Mouse (Mus musculus): Measurements from ENCODE around the gene Lrch3. TPM values are rescaled to one million over a fixed set of nuclear protein-coding genes. Genes with fewer than 3 reads are reported as not detected.

Lrch3 gene
- polyA plus RNA-seq, 1 experiment: 0.14 TPM

GRCm38 (mm10) chr16:33061400-33061799, 147.5 kb downstream of the Lrch3 start:
- Histone ChIP-seq H3K4me1 (ENCODE audit: control insufficient read depth) (peaks cover 65% of the 10 kb centered on the region), H3K9me3 (ENCODE audit: control insufficient read depth, low read length) (no peaks in the 10 kb centered on the region), H3K36me3 (ENCODE audit: control insufficient read depth) (peaks cover 46% of the 10 kb centered on the region), H3K4me3 (replicated peaks) (peak overlapping the region; percentile 93), H3K27me3 (ENCODE audit: control insufficient read depth) (no peaks in the 10 kb centered on the region)
- TF ChIP-seq TAL1 (IDR thresholded peaks at IDR 0.05; ENCODE audit: low read length) (no peak), GATA1 (IDR thresholded peaks at IDR 0.05; ENCODE audit: low read length) (no peak)

GRCm38 (mm10) chr16:33062024-33062681, 148.3 kb downstream of the Lrch3 start, which contains the start of gene Lmln:
Gene Lmln, plus strand, starts transcription at chr16:33062521.
- H3K9me3 ChIP-seq (ENCODE audit: control insufficient read depth, low read length): no peaks in the 10 kb centered on the region
- peak within 1 kb of the TSS; percentile 93 for H3K4me3 ChIP-seq (replicated peaks)
- H3K4me1 ChIP-seq (ENCODE audit: control insufficient read depth): peaks cover 63% of the 10 kb centered on the region
- no peak for TF ChIP-seq TAL1 (IDR thresholded peaks at IDR 0.05; ENCODE audit: low read length)
- TF ChIP-seq GATA1 (IDR thresholded peaks at IDR 0.05; ENCODE audit: low read length): no peak
- peaks cover 53% of the 10 kb centered on the region for H3K36me3 ChIP-seq (ENCODE audit: control insufficient read depth)
- H3K27me3 ChIP-seq (ENCODE audit: control insufficient read depth): no peaks in the 10 kb centered on the region

- Histone ChIP-seq H3K9me3 (ENCODE audit: control insufficient read depth, low read length) (no peaks in the 10 kb centered on the region), H3K27me3 (ENCODE audit: control insufficient read depth) (no peaks in the 10 kb centered on the region), H3K4me1 (ENCODE audit: control insufficient read depth) (peaks cover 59% of the 10 kb centered on the region), H3K4me3 (replicated peaks) (peak overlapping the region; percentile 93), H3K36me3 (ENCODE audit: control insufficient read depth) (peaks cover 52% of the 10 kb centered on the region)
- TF ChIP-seq TAL1 (IDR thresholded peaks at IDR 0.05; ENCODE audit: low read length) (no peak), GATA1 (IDR thresholded peaks at IDR 0.05; ENCODE audit: low read length) (no peak)
These were observed 148.8 kb downstream of the Lrch3 start for GRCm38 (mm10) chr16:33062682-33063131.

GRCm38 (mm10) chr16:33063267-33063666, 149.4 kb downstream of the Lrch3 start:
- peak overlapping the region; percentile 93 for H3K4me3 ChIP-seq (replicated peaks)
- no peak for TF ChIP-seq GATA1 (IDR thresholded peaks at IDR 0.05; ENCODE audit: low read length)
- H3K27me3 ChIP-seq (ENCODE audit: control insufficient read depth): no peaks in the 10 kb centered on the region
- peaks cover 53% of the 10 kb centered on the region for H3K4me1 ChIP-seq (ENCODE audit: control insufficient read depth)
- H3K36me3 ChIP-seq (ENCODE audit: control insufficient read depth): peaks cover 52% of the 10 kb centered on the region
- no peaks in the 10 kb centered on the region for H3K9me3 ChIP-seq (ENCODE audit: control insufficient read depth, low read length)

GRCm38 (mm10) chr16:33064636-33065035, 150.7 kb downstream of the Lrch3 start:
- no peak for TF ChIP-seq TAL1 (IDR thresholded peaks at IDR 0.05; ENCODE audit: low read length)
- no peak for TF ChIP-seq GATA1 (IDR thresholded peaks at IDR 0.05; ENCODE audit: low read length)
- peaks cover 45% of the 10 kb centered on the region for H3K36me3 ChIP-seq (ENCODE audit: control insufficient read depth)
- H3K4me1 ChIP-seq (ENCODE audit: control insufficient read depth): peaks cover 41% of the 10 kb centered on the region
- no peaks in the 10 kb centered on the region for H3K9me3 ChIP-seq (ENCODE audit: control insufficient read depth, low read length)
- H3K4me3 ChIP-seq (replicated peaks): no peak overlapping the region
- no peaks in the 10 kb centered on the region for H3K27me3 ChIP-seq (ENCODE audit: control insufficient read depth)

Other genes starting within 250 kb of the Lrch3 start
- gene Muc4, start 178.2 kb upstream of the Lrch3 start, polyA plus RNA-seq (2012): 0.08 TPM in 1 of 2 replicates, not detected in the other
- gene Muc20, start 116.7 kb upstream of the Lrch3 start, polyA plus RNA-seq (2012): 0.01 TPM in 1 of 2 replicates, not detected in the other
- not detected in 2 replicates for gene Smbd1, start 103.6 kb upstream of the Lrch3 start, polyA plus RNA-seq (2012)
- 0.23 and 1.6 TPM in 2 replicates for gene Fyttd1, start 36.6 kb upstream of the Lrch3 start, polyA plus RNA-seq (2012)
- gene Rubcn, start 36.3 kb upstream of the Lrch3 start, polyA plus RNA-seq (2012): 0.15 and 0.30 TPM in 2 replicates
- gene Iqcg, start 142.1 kb downstream of the Lrch3 start, polyA plus RNA-seq (2012): 1.5 and 1.6 TPM in 2 replicates
- gene Rpl35a, start 142.4 kb downstream of the Lrch3 start, polyA plus RNA-seq (2012): 13.1 and 13.8 TPM in 2 replicates
- gene Lmln, start 148.4 kb downstream of the Lrch3 start, polyA plus RNA-seq (2012): 0.02 and 0.03 TPM in 2 replicates

Data from erythroblast, embryonic 14.5 days (primary cell).